9 mouse cellular contexts compared by ENCODE assay signal in genomic region chr3:126402836-126403235, GRCm38 (mm10). TPM values are rescaled to one million over a fixed set of nuclear protein-coding genes. Genes with fewer than 3 reads are reported as not detected.
DNase-seq lines count a peak whose midpoint lies in the region; ATAC-seq and TF ChIP-seq lines count a peak whose summit lies in the region.
"Had no signal": no experiment of that assay in that cellular context is flagged by ENCODE, and none has a peak within 500 bp of the region (broad histone marks: within the 10 kb centered on the region; RNA-seq: fewer than 3 reads in every experiment).

No protein-coding gene starts in this region.

- no peaks in the 10 kb centered on the region for H3K4me1 ChIP-seq in liver, embryonic 12.5 days
- H3K4me1 ChIP-seq in intestine, embryonic 16.5 days (ENCODE audit: control insufficient read depth, insufficient read depth, low read length), result no peaks in the 10 kb centered on the region
- H3K4me1 ChIP-seq in midbrain, embryonic 13.5 days (replicated peaks), result no peaks in the 10 kb centered on the region

- H3K4me3 ChIP-seq in liver, embryonic 12.5 days, result no peak overlapping the region
- no peak overlapping the region for H3K4me3 ChIP-seq in gastrocnemius, adult 2 months
- H3K4me3 ChIP-seq in intestine, embryonic 16.5 days (ENCODE audit: low read length), result no peak overlapping the region
- no peak overlapping the region for H3K4me3 ChIP-seq in midbrain, embryonic 13.5 days (replicated peaks)

- 22% methylated on average over 3 of the region's 3 CpGs for WGBS in liver, embryonic 12.5 days (ENCODE audit: insufficient replicate concordance)
- 29% methylated on average over 3 of the region's 3 CpGs for WGBS in intestine, embryonic 16.5 days
- 32% methylated on average over 3 of the region's 3 CpGs for WGBS in midbrain, embryonic 13.5 days

- TF ChIP-seq CTCF in gastrocnemius, adult 2 months (IDR thresholded peaks at IDR 0.05), result peak; percentile 94

- H3K27ac ChIP-seq in liver, embryonic 12.5 days, result no peak overlapping the region
- no peak overlapping the region for H3K27ac ChIP-seq in gastrocnemius, adult 2 months
- H3K27ac ChIP-seq in intestine, embryonic 16.5 days (ENCODE audit: low read length), result no peak overlapping the region
- H3K27ac ChIP-seq in midbrain, embryonic 13.5 days, result no peak overlapping the region

- H3K27me3 ChIP-seq in liver, embryonic 12.5 days (replicated peaks), result no peaks in the 10 kb centered on the region
- H3K27me3 ChIP-seq in intestine, embryonic 16.5 days (replicated peaks; ENCODE audit: control insufficient read depth, insufficient read depth, low read length), result no peaks in the 10 kb centered on the region
- H3K27me3 ChIP-seq in midbrain, embryonic 13.5 days, result no peaks in the 10 kb centered on the region

- H3K9ac ChIP-seq in liver, embryonic 12.5 days, result no peak overlapping the region
- H3K9ac ChIP-seq in intestine, embryonic 16.5 days (ENCODE audit: low read depth, low read length), result no peak overlapping the region
- H3K9ac ChIP-seq in midbrain, embryonic 13.5 days (replicated peaks), result no peak overlapping the region

- H3K9me3 ChIP-seq in liver, embryonic 12.5 days (replicated peaks), result no peaks in the 10 kb centered on the region
- no peaks in the 10 kb centered on the region for H3K9me3 ChIP-seq in intestine, embryonic 16.5 days (ENCODE audit: control insufficient read depth, low read length)
- no peaks in the 10 kb centered on the region for H3K9me3 ChIP-seq in midbrain, embryonic 13.5 days

- ATAC-seq in liver, embryonic 12.5 days, result no peak
- peak; percentile 36; the same call in 1 of the 2 replicates for ATAC-seq in intestine, embryonic 16.5 days
- ATAC-seq in midbrain, embryonic 13.5 days, result peak; percentile 69

- peak; percentile 42 for DNase-seq in liver
- DNase-seq in cerebellum, postnatal 14 days, result peak; percentile 89 to 92
- peak; percentile 53 for DNase-seq in gastrocnemius, adult 2 months
- peak; percentile 15 to 46 for DNase-seq in left cerebral cortex, postnatal 10 days (ENCODE audit: extremely low spot score in 1 of 2, low spot score in 2 of 2)
- DNase-seq in spleen, postnatal 4 days (ENCODE audit: low spot score in 2 of 2), result peak; percentile 31 to 74

- H3K4me2 ChIP-seq in liver, embryonic 12.5 days, result no peak overlapping the region
- no peak overlapping the region for H3K4me2 ChIP-seq in intestine, embryonic 16.5 days (ENCODE audit: low read depth, low read length)
- H3K4me2 ChIP-seq in midbrain, embryonic 13.5 days (replicated peaks), result no peak overlapping the region

- H3K36me3 ChIP-seq in liver, embryonic 12.5 days, result no peaks in the 10 kb centered on the region
- H3K36me3 ChIP-seq in intestine, embryonic 16.5 days (ENCODE audit: control insufficient read depth, insufficient read depth, low read length), result no peaks in the 10 kb centered on the region
- H3K36me3 ChIP-seq in midbrain, embryonic 13.5 days, result no peaks in the 10 kb centered on the region

- intact Hi-C loops in gastrocnemius, adult 2 months (cut with DNase I), result loop anchor here (2.0 kb wide), 2 partner anchors 392 to 552 kb away; no protein-coding TSS in a partner anchor
- intact Hi-C loops in left cerebral cortex, postnatal 10 days (cut with DNase I), result loop anchor here (10.0 kb wide), 3 partner anchors 358 to 548 kb away; no protein-coding TSS in a partner anchor

RNA-seq across cellular contexts. Expression of gene Arsj, which starts 39.4 kb away (rescaled TPM):
- polyA plus RNA-seq in liver, embryonic 12.5 days (2016; fragmentation: Nextera tagmentation; extraction: Ambion mirVana), result not detected in 2 replicates
- total RNA-seq in gastrocnemius, adult 2 months (2021), result under 1 TPM; 0.33 to 0.42 TPM
- 1.6 and 1.7 TPM in 2 replicates for polyA plus RNA-seq in intestine, embryonic 16.5 days (2015; fragmentation: Nextera tagmentation; extraction: Ambion mirVana)
- 1 to 10 TPM; 1.3 TPM for total RNA-seq in left cerebral cortex, postnatal 10 days (2021)
- polyA plus RNA-seq in midbrain, embryonic 13.5 days (2015; fragmentation: Nextera tagmentation; extraction: Ambion mirVana), result 0.07 and 0.18 TPM in 2 replicates
- polyA plus RNA-seq: liver, embryonic 16.5 days had no signal

Comparison
In these comparisons a context has a peak if more than half of its experiments do, and no peak if none do; other contexts are left out.
1. DNase-seq: peak in every context shown above with its lines; median percentile 90 in cerebellum, postnatal 14 days; 53 in gastrocnemius, adult 2 months; 52 in spleen, postnatal 4 days; 42 in liver; 30 in left cerebral cortex, postnatal 10 days.